Mouse (Mus musculus) pancreas, adult 10 weeks (tissue): Measurements from ENCODE around the gene Eps15l1. TPM values are rescaled to one million over a fixed set of nuclear protein-coding genes. Genes with fewer than 3 reads are reported as not detected.

Experiments used
- polyA plus RNA-seq: library from polyadenylated mRNA; stranded (reverse); fragments of 350-450 nt; fragmentation: Illumina TruSeq; extraction: RNeasy Lipid Tissue Mini Kit (QIAGEN cat#74804); gene quantifications from one replicate; pipeline ENCODE4 v1.2.3, GENCODE M21; 2015; ENCODE audit warnings: low read depth, low replicate concordance; ENCODE audit not compliant: insufficient read depth

The Eps15l1 gene
- 18.4 TPM for polyA plus RNA-seq

DNA sequence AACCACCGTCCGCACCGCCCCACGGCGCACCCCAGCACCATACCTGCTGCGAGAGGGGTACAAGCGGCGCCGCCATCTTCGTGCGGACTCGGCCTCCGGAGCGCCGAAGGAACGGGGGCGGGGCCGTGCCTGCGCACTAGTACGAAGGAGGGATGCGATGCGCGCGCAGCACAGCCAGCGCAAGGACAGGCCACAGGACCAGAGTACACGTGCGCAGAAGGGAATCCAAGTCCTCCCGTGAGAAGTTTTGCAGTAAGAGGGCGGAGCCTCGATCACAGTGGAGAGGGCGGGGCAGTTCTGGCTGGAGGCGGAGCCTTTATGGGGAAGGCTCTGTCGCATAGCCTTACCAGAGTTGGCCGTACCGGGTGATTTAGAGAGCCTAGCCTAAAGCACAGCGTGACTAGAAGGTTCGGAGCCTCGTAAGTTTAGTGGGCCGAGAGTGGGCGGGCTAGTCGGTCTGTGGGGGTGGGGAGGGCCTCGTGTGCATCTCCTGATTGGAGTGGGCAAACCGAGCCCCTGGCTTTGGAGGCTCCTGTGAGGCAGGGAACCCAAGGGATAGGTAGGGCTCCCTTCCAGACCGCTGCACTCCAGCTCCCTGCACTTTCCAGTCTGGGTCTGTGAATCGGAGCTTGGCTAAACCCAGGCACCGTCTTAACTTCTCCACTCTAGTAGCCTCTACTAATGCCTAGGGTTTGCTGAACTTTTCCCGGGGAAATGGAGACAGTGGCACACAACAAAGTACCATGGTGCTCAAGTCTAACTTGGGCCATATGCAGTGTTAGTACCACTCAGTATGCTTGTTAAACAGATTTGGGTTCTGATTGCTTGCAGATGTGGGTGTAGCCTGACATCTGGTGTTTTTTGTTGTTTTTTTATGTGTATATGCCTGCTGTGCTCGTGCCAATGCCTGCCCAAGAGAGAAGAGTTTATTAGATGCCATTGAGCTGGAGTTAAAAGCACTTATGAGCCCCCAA lies at the start of gene Eps15l1:
Gene Eps15l1 (minus strand): TSS at position 99 of the 974 bp plus-strand sequence.

DNA sequence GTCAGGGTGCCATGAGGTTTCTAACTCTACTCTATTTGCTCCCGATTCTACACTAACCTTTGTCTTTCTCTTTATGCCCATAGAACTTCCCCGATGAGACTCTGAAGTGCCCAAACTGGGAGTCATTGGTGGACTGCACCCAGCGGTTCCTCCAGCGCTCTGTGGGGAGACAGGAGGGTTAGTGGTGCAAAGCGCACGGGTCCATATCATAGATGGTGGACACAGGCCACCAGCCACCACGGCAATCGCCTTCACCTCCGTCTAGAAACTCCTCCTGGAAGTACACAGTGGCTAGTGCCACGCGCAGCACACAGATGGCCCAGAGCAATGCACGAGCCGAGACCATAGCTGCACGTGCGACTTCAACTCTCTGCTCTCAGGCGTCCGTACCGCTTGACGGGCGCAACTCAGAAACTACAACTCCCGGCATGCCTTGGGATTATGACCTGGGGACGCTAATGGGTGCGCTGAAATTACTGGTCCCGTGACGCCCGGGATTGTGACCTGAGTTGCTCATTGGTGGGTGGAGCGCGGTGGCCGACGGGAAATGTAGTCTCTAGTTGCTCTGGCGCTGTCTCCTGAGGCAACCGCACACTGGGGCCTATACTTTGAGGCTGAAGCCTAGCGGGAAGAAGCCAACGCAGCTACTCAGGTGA lies 22.2 kb upstream of the Eps15l1 start, which contains the start of the genes Calr3 and 1700030K09Rik:
Gene Calr3 (minus strand): TSS at position 533 of the 656 bp plus-strand sequence.
Gene 1700030K09Rik (plus strand): TSS at position 543 of the 656 bp plus-strand sequence.

DNA sequence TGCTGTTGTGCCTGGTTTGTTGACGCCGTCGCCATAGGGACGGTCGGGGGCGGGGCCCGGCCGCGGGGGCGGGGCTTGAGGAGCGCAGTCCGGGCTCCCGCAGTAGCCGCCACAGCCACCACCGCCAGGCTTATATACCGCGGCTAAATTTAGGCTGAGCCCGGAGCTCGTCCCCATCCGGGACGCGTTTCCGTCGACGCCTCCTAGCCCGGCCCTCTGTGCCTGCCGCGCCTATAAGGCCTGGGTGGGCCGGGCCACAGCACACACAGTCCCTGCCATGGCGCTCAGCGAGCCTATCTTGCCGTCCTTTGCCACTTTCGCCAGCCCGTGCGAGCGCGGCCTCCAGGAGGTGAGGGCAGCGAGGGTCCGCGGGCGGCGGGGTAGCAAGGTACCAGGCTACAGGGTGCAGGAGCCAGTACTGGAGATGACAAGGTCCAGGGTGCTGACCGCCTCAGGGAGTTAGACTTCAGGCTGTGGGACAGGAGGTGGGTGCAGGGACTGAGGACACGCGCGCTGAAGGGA lies 102.4 kb downstream of the Eps15l1 start, which contains the start of gene Klf2:
Gene Klf2 (plus strand): TSS at position 233 of the 522 bp plus-strand sequence.

DNA sequence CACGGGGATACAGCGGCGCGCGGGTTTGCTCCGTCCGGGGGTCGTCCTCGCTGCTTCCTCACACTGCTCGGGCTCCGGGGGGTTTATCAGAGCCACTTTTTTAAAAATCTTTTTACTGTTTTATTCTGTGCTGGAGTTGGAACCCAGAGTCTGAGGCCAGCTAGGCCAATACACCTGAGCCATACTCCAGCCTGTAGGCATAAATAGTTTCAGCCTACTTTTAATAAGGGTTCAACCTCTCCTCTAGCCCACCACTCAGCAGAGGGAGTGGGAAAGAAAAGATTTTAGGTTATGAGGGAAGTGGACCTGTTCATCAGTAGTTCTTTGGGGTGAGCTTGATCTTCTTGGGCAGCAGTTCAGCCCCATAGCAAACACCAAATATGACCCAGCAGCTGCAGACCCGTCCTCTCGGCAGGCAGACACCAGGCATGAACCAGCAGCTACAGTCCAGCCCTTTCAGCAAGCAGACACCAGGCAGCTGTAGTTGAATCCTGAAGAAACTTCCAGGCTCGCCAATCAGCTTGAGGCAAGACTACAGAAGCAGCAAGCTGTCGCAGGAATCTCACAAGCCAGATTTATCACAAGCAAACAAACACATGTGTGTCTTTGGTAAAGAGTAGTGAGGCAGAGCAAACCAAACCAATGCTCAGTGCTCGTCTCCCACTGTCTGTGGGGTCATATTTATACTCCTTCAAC lies 115.9 kb downstream of the Eps15l1 start, which contains the start of gene Gm10282:
Gene Gm10282 (minus strand): TSS at position 51 of the 696 bp plus-strand sequence.

Other genes starting within 250 kb of the Eps15l1 start
- gene Hsh2d, start 231.8 kb downstream of the Eps15l1 start, polyA plus RNA-seq = not detected
- 0.41 TPM for gene Cib3, start 208.6 kb downstream of the Eps15l1 start, polyA plus RNA-seq
- gene Gm11034, start 207.8 kb downstream of the Eps15l1 start, polyA plus RNA-seq = not detected
- 13.5 TPM for gene Fam32a, start 201.7 kb downstream of the Eps15l1 start, polyA plus RNA-seq
- 17.6 TPM for gene Ap1m1, start 181.4 kb downstream of the Eps15l1 start, polyA plus RNA-seq
- not detected for gene Gm10282, start 116.2 kb downstream of the Eps15l1 start, polyA plus RNA-seq
- 28.8 TPM for gene Klf2, start 102.4 kb downstream of the Eps15l1 start, polyA plus RNA-seq
- gene Calr3, start 22.4 kb upstream of the Eps15l1 start, polyA plus RNA-seq = not detected
- gene 1700030K09Rik, start 22.4 kb upstream of the Eps15l1 start, polyA plus RNA-seq = 3.2 TPM
- gene Cherp, start 53.8 kb upstream of the Eps15l1 start, polyA plus RNA-seq = 13.3 TPM
- 5.9 TPM for gene Slc35e1, start 71.2 kb upstream of the Eps15l1 start, polyA plus RNA-seq
- 1.6 TPM for gene Med26, start 126.8 kb upstream of the Eps15l1 start, polyA plus RNA-seq
- gene Smim7, start 149.6 kb upstream of the Eps15l1 start, polyA plus RNA-seq = 18.3 TPM
- gene Tmem38a, start 150.6 kb upstream of the Eps15l1 start, polyA plus RNA-seq = 6.5 TPM
- gene Nwd1, start 225.3 kb upstream of the Eps15l1 start, polyA plus RNA-seq = not detected